Mouse (Mus musculus) midbrain, embryonic 12.5 days (tissue): Measurements from ENCODE around the gene BC048562. TPM values are rescaled to one million over a fixed set of nuclear protein-coding genes. Genes with fewer than 3 reads are reported as not detected.

ENCODE experiments used
- ATAC-seq: fragments of 200-750 bp; cut with Nextera tagmentation; 2 replicates; pipeline ENCODE4 v1.8.0; 2017; ENCODE audit warnings: low read depth, moderate TSS enrichment, moderate library complexity; ENCODE audit not compliant: low FRiP score
- H3K27ac ChIP-seq: fragments of 300-500 bp; sonication (generic); replicated peaks from 2 replicates; pipeline ENCODE4 v1.5.1; 2016; ENCODE audit warnings: mild to moderate bottlenecking
- H3K27me3 ChIP-seq: fragments of 300-500 bp; sonication (generic); 2 replicates; pipeline ENCODE4 v1.6.1; 2016; ENCODE audit warnings: mild to moderate bottlenecking
- H3K36me3 ChIP-seq: fragments of 300-500 bp; sonication (generic); 2 replicates; pipeline ENCODE4 v1.6.1; 2016
- H3K4me1 ChIP-seq: fragments of 300-500 bp; sonication (generic); 2 replicates; pipeline ENCODE4 v1.6.1; 2016
- H3K4me2 ChIP-seq: fragments of 300-500 bp; sonication (generic); replicated peaks from 2 replicates; pipeline ENCODE4 v1.6.1; 2016; ENCODE audit warnings: mild to moderate bottlenecking, moderate library complexity
- H3K4me3 ChIP-seq: fragments of 300-500 bp; sonication (generic); 2 replicates; pipeline ENCODE4 v1.5.1; 2016; ENCODE audit warnings: mild to moderate bottlenecking
- H3K9ac ChIP-seq: fragments of 300-500 bp; sonication (generic); replicated peaks from 2 replicates; pipeline ENCODE4 v1.6.1; 2016; ENCODE audit warnings: mild to moderate bottlenecking, moderate library complexity
- H3K9me3 ChIP-seq: fragments of 300-500 bp; sonication (generic); 2 replicates; pipeline ENCODE4 v1.6.1; 2016; ENCODE audit warnings: mild to moderate bottlenecking
- WGBS: fragments of 180-500 bp; shearing (Covaris S2); methylation state at CpG from one replicate; pipeline ENCODE4 v1.1.7; 2016; 5-methylcytosine and 5-hydroxymethylcytosine counted together
- polyA plus RNA-seq: library from polyadenylated mRNA; unstranded; fragments of >200 nt; fragmentation: Nextera tagmentation; extraction: Ambion mirVana; gene quantifications from 2 replicates; pipeline ENCODE4 v1.2.1, GENCODE M21; 2016

The BC048562 gene
- polyA plus RNA-seq, 1 experiment from 2014 or later: not detected

DNA sequence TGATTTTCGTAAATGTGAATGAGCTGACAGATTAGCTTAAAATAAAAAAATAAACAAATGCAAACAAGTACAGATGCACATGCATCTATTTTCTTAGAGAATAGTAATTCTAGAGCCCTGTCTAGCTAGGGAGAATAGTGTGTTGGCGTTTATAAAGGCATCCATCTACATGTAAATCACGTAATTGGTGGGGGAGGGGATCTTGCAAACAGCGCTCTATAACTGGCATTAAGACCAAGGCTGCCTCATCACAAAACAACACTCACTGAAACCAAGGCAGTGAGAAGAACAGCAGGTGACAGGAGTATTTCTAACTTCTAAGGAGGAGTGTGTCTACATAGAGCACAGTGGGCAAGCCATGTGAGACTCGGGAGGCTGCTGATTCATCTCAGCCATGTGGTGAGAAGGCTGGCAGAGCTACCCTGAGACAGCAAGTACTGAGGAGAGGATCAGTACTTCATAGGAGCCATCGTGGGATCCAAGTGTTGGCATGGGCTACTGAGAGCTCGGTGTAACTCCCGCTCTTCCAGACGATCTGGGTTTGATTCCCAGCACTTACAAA is 24.8 kb upstream of the BC048562 start:
- H3K4me1 ChIP-seq: no peaks in the 10 kb centered on the region
- ATAC-seq: no peak
- H3K9ac ChIP-seq: no peak overlapping the region
- no peak overlapping the region for H3K27ac ChIP-seq
- H3K4me3 ChIP-seq: no peak overlapping the region
- WGBS: 79% methylated on average over 9 of the region's 9 CpGs
- no peaks in the 10 kb centered on the region for H3K27me3 ChIP-seq
- no peak overlapping the region for H3K4me2 ChIP-seq
- H3K9me3 ChIP-seq: no peaks in the 10 kb centered on the region
- H3K36me3 ChIP-seq: no peaks in the 10 kb centered on the region

DNA sequence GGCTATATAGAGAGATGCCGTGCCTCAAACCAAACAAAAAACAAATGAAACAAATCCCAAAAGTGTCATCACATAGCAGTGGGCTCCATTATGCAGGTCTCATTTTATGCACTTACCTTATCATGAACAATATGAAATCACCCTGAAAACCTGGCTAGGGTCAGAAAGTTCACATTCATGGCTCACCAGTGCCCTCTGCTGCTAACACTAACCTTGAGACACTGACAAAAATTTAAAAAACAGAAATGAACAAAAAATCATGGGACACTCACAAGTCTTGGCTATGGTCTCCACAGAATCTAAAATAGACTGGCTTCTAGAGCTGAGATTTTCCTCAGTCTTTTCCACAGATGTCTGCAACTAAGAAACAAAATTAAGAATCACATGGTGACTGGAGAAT is 24.1 kb upstream of the BC048562 start:
- no peak for ATAC-seq
- 81% methylated on average over 1 of the region's 1 CpGs for WGBS
- no peaks in the 10 kb centered on the region for H3K27me3 ChIP-seq
- no peak overlapping the region for H3K9ac ChIP-seq
- H3K27ac ChIP-seq: no peak overlapping the region
- H3K36me3 ChIP-seq: no peaks in the 10 kb centered on the region
- no peak overlapping the region for H3K4me3 ChIP-seq
- no peaks in the 10 kb centered on the region for H3K4me1 ChIP-seq
- no peaks in the 10 kb centered on the region for H3K9me3 ChIP-seq
- H3K4me2 ChIP-seq: no peak overlapping the region

DNA sequence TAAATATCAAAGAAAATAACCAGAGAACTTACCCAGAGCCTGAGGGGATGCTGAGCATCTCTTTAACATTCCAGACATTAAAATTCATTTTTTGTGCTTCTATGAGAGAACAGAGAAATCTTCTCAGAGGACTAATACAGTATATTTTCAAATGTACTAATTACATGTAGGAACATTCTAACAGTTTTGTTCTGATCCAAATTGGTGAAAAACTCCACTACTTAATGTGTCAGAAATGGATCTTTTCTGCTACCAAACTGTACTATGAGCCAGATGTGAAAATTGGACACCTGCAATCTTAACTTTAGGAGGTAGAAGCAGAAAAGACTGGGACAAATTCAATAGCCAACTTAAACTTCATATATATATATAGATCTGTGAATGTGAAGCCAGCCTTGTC is 7.9 kb upstream of the BC048562 start, which contains the start of gene Ccdc36:
Gene Ccdc36 (minus strand): TSS at position 101 of the 400 bp plus-strand sequence.
- no peak for ATAC-seq
- no peak within 1 kb of the TSS for H3K4me2 ChIP-seq
- no peaks in the 10 kb centered on the region for H3K9me3 ChIP-seq

DNA sequence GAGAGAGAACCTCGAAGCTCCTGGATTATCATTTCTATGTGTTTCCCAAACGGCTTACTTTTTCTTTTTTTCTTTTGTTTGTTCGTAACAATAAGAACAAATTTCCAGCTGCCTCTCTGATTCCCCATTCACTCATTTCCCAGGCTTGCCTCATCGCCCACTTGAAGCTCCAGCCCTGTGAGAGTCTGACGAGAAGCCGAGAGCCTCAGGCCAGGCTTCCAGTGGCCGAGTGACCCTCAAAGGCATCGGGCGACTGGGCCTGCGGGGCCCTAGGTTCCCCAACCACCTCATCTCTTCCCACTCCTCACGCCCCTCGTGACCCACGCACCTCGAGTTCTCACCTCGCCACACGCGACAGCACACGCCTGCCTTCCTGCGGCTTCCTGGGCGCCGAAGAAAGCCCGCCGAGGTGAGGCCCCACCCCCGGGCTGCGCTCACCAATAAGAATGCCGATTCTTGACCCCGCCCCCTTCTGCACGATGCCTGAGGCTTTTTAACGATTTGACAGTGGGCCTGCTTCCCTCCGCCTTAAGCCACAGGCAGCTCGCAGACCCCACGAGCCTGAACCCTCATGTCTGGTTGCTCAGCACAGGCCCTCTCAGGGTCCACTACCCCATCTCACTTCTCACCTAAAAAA is 4.7 kb upstream of the BC048562 start:
- H3K36me3 ChIP-seq: no peaks in the 10 kb centered on the region
- H3K4me2 ChIP-seq: peak overlapping the region; percentile 49
- 54% methylated on average over 32 of the region's 32 CpGs for WGBS
- no peak overlapping the region; the same call in 1 of the 2 replicates for H3K9ac ChIP-seq
- H3K27me3 ChIP-seq: no peaks in the 10 kb centered on the region
- peaks cover 6% of the 10 kb centered on the region; the same call in 1 of the 2 replicates for H3K4me1 ChIP-seq
- H3K27ac ChIP-seq: no peak overlapping the region
- H3K9me3 ChIP-seq: no peaks in the 10 kb centered on the region
- ATAC-seq: no peak
- H3K4me3 ChIP-seq: peak overlapping the region; percentile 27

More for the DNA sequence above, 7.9 kb upstream of the BC048562 start, which contains the start of gene Ccdc36:
- H3K9ac ChIP-seq: no peak within 1 kb of the TSS
- no peak within 1 kb of the TSS for H3K4me3 ChIP-seq
- H3K27ac ChIP-seq: no peak within 1 kb of the TSS
- H3K27me3 ChIP-seq: no peaks in the 10 kb centered on the region
- peaks cover 6% of the 10 kb centered on the region; the same call in 1 of the 2 replicates for H3K4me1 ChIP-seq
- H3K36me3 ChIP-seq: no peaks in the 10 kb centered on the region

DNA sequence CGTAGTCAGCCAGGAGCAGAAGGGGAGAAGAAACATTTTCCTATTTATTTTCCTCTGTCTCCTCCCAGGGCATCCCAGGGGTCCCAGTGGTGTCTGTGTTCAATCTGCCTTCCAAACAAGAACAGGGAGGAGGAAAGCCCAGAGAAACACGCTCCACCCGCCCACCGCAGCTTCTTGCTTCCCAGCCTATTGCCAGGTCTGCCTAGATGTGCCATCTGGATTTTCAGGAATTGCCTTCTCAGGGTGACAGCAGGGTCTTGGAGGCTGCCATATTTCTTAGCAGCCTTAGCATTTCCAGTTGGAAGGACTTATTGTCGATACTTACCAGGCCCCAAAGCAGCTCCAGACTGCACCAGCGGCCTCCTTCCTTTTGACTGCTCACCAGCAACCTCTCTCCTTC is 2.9 kb downstream of the BC048562 start:
- H3K36me3 ChIP-seq: no peaks in the 10 kb centered on the region
- ATAC-seq: no peak
- H3K4me3 ChIP-seq: no peak overlapping the region
- H3K27me3 ChIP-seq: no peaks in the 10 kb centered on the region
- no peaks in the 10 kb centered on the region for H3K9me3 ChIP-seq
- no peak overlapping the region for H3K4me2 ChIP-seq
- 80% methylated on average over 6 of the region's 6 CpGs for WGBS
- no peak overlapping the region for H3K27ac ChIP-seq
- H3K4me1 ChIP-seq: no peaks in the 10 kb centered on the region
- no peak overlapping the region for H3K9ac ChIP-seq

DNA sequence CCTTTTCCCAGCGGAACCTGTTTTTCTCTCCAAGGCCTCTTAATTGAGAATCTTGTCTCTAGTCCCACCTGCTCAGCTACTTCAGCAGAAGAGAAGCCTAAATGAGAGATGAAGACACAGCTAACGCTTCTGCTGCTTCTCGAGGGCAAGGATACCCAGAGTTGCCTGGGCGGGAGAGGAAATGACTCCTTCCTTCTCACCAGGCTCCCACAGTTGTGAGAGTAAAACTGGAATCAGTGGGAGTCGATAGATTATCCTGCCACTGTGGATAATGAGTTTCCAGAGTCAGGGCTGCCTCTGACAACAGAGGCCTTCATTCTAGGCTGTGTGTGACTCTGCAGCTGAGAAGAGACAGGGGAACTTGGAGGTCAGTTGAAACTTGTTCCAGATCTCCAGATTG is 4.2 kb downstream of the BC048562 start:
- no peaks in the 10 kb centered on the region for H3K9me3 ChIP-seq
- H3K4me2 ChIP-seq: no peak overlapping the region
- H3K36me3 ChIP-seq: no peaks in the 10 kb centered on the region
- no peak for ATAC-seq
- H3K9ac ChIP-seq: no peak overlapping the region
- H3K4me1 ChIP-seq: no peaks in the 10 kb centered on the region
- no peak overlapping the region for H3K27ac ChIP-seq
- no peaks in the 10 kb centered on the region for H3K27me3 ChIP-seq
- 79% methylated on average over 5 of the region's 5 CpGs for WGBS
- no peak overlapping the region for H3K4me3 ChIP-seq

DNA sequence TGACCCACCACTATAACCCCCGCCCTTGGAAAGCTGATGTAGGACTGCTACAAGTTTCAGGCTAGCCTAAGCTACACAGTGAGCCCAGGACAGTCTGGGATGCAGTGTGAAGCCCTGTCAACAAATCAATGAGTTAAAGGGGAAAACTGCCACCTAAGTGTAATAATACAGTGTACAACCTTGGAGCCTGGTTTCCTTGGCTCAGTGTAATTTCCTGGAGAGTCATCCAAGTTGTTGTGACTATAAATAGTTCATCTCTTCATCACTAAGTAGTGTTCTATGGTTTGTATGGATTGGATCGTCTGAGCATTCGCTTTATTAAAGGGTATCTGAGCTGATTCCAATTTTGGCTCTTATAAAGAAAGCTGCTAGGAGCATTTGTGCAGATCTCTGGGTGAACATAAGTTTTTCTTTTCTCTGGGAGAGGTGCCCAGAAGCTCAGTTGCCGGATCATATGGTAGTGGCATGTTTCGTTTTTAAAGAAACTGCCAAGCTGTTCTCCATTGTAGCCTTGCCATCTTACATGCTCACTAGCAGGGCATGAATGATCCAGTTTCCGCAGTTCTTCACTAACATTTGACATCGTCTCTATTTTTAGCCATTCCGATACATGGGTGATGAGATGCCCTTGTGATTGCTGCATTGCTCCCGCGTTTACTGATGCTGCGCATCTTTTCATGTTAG is 5.1 kb downstream of the BC048562 start:
- WGBS: 92% methylated on average over 11 of the region's 11 CpGs
- Histone ChIP-seq H3K27ac (no peak overlapping the region), H3K27me3 (no peaks in the 10 kb centered on the region), H3K36me3 (no peaks in the 10 kb centered on the region), H3K9me3 (no peaks in the 10 kb centered on the region), H3K9ac (no peak overlapping the region), H3K4me3 (no peak overlapping the region), H3K4me2 (no peak overlapping the region), H3K4me1 (no peaks in the 10 kb centered on the region)
- no peak for ATAC-seq

DNA sequence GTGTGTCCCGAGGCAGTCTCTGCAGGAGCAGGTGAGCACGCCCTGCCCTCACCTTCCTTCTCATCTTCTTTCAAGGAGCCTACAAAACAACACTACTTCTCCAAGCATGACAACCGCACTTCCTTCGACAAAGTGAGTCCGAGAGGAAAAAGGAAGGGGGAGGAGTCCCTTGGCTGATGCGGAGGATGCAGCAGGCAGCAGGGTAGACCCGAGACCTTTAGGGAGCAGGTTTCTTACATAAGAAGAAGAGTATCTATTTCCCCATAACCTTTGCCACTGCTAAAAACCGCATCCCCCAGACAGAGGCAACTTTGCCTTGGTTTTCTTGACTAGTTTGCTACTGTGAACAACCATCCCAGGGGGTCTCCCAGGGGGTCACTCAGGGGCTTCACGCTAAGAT is 8.8 kb downstream of the BC048562 start:
- Histone ChIP-seq H3K27ac (no peak overlapping the region), H3K9ac (no peak overlapping the region), H3K9me3 (no peaks in the 10 kb centered on the region), H3K4me3 (no peak overlapping the region), H3K27me3 (no peaks in the 10 kb centered on the region), H3K4me1 (peaks cover 17% of the 10 kb centered on the region), H3K36me3 (peaks cover 17% of the 10 kb centered on the region), H3K4me2 (no peak overlapping the region)
- ATAC-seq: no peak
- 83% methylated on average over 9 of the region's 9 CpGs for WGBS

DNA sequence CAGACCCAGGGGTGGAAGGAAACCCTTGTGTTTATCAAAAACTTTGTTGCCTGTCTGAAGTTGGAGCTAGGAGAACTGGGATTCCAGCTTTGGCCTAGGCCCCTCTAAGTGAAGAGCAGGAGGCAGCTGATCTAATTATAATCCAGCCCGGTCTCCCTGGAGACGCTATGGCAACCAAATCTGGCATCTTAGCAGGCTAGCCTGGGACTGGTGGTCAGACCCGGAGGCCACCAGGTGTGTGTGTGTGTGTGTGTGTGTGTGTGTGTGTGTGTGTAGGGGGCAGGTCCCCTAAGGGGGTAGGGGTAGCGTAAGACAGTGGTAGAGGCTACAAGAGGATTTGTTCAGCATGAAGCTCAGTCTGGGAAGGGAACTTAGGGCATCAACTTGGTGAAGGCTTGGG is 13.6 kb downstream of the BC048562 start:
- Histone ChIP-seq H3K4me2 (peak overlapping the region; percentile 91), H3K27me3 (no peaks in the 10 kb centered on the region), H3K9me3 (no peaks in the 10 kb centered on the region), H3K9ac (peak overlapping the region; percentile 42), H3K4me3 (peak overlapping the region; percentile 61), H3K36me3 (peaks cover 17% of the 10 kb centered on the region), H3K4me1 (peaks cover 49% of the 10 kb centered on the region), H3K27ac (peak overlapping the region; percentile 95)
- peak; percentile 71 for ATAC-seq
- 15% methylated on average over 4 of the region's 4 CpGs for WGBS

DNA sequence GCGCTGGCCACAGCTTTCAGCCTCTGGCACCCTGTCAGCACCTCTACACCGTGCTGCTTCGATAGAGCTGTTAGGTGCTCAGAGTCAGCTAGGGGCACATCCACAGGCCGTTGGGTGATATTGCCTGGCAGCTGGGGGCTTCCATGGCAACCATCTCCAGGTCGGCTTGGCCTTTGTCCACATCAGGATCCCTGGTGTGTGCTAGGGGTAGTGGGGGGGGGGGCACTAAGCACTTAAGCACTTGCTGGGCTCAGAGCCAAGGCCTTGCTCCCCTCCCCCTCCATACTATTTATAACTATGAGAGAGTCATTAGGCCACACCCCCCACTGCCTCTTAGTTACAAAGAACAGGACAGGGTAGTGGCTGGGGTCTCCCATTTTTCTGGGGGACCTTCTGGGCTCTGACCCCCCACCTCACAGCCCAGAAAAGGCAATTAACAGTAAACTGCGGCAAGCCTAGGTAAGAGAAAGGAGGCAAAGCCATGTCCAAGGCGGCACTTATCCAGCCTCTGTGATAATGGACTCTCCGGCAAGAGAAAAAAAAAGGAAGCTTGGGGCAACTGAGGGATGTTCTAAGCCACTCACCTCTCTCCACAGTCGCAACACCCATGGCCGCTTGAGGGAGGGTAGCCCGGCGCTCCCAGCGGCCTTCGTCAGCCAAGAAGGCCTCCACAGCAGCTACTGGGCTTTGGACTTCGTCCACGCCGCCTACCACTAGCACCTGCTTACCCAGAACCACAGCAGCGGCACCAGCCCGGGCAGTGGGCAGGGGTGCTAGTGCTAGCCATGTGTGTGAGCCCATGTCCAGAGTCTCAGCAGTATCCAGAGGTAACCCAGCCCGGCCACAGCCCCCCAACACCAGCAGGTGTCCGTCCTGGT is 14.2 kb downstream of the BC048562 start:
- H3K4me1 ChIP-seq: peaks cover 49% of the 10 kb centered on the region
- no peaks in the 10 kb centered on the region for H3K27me3 ChIP-seq
- H3K4me2 ChIP-seq: peak overlapping the region; percentile 91
- H3K27ac ChIP-seq: peak overlapping the region; percentile 95
- H3K36me3 ChIP-seq: peaks cover 17% of the 10 kb centered on the region
- peak overlapping the region; percentile 61 for H3K4me3 ChIP-seq
- peak; percentile 72 for ATAC-seq
- peak overlapping the region; percentile 26 for H3K9ac ChIP-seq
- WGBS: 53% methylated on average over 21 of the region's 21 CpGs
- H3K9me3 ChIP-seq: no peaks in the 10 kb centered on the region

DNA sequence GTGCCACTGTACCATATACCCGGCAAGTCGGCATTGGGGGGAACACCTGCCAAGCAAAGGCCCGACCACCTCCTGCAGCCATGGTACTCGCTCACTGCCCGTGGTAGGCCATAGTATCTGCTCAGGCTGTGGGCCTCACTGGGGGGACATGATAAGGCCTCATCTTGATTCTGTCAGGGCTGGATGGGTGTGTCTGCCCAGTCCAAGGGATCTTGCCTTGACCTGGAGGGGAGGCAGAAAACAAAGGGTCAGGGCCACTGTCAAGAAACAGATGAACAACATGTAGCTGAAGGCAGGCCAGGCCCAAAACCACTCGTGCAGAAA is 14.8 kb downstream of the BC048562 start:
- Histone ChIP-seq H3K4me1 (peaks cover 49% of the 10 kb centered on the region), H3K9ac (peak overlapping the region; percentile 26), H3K27me3 (no peaks in the 10 kb centered on the region), H3K27ac (peak overlapping the region; percentile 95), H3K9me3 (no peaks in the 10 kb centered on the region), H3K4me2 (peak overlapping the region; percentile 91), H3K36me3 (peaks cover 17% of the 10 kb centered on the region), H3K4me3 (peak overlapping the region; percentile 61)
- 81% methylated on average over 6 of the region's 6 CpGs for WGBS
- no peak for ATAC-seq
